Mouse (Mus musculus) kidney, adult 2 months (tissue): ENCODE results near the gene Gfod1. TPM values are rescaled to one million over a fixed set of nuclear protein-coding genes. Genes with fewer than 3 reads are reported as not detected.

ENCODE experiments used
- DNase-seq: peaks from one replicate; pipeline ENCODE4 v3.0.0; 2021
- H3K27ac ChIP-seq: fragments of 200-500 bp; 2 replicates; pipeline ENCODE4 v1.5.1; 2012; ENCODE audit warnings: low read depth, low read length, control low read depth, inconsistent platforms; ENCODE audit not compliant: insufficient read depth
- H3K27me3 ChIP-seq: fragments of 200-500 bp; replicated peaks from 2 replicates; pipeline ENCODE4 v1.6.1; 2012; ENCODE audit warnings: mild to moderate bottlenecking, moderate library complexity, low read length, inconsistent platforms; ENCODE audit not compliant: control insufficient read depth, insufficient read depth
- H3K36me3 ChIP-seq: fragments of 200-500 bp; 2 replicates; pipeline ENCODE4 v1.6.1; 2012; ENCODE audit warnings: mild to moderate bottlenecking, moderate library complexity, low read length, inconsistent platforms; ENCODE audit not compliant: control insufficient read depth, insufficient read depth
- H3K4me1 ChIP-seq: fragments of 200-500 bp; 2 replicates; pipeline ENCODE4 v1.6.1; 2011; ENCODE audit warnings: low read length; ENCODE audit not compliant: control insufficient read depth, insufficient read depth
- H3K4me3 ChIP-seq: fragments of 200-500 bp; 2 replicates; pipeline ENCODE4 v1.5.1; 2011; ENCODE audit warnings: mild to moderate bottlenecking, low read depth, low read length, control low read depth; ENCODE audit not compliant: insufficient read depth
- CTCF ChIP-seq: fragments of 200-500 bp; conservative IDR thresholded peaks from 2 replicates; pipeline ENCODE4 v1.5.1; 2011; ENCODE audit warnings: low read depth, mild to moderate bottlenecking, control low read depth, low read length, moderate library complexity, mixed read lengths; ENCODE audit not compliant: insufficient read depth, insufficient read length
- POLR2A ChIP-seq: fragments of 200-500 bp; IDR thresholded peaks from one replicate; pipeline ENCODE4 v1.6.1; 2011; ENCODE audit warnings: low read depth, low read length, control low read depth
- WGBS: fragments of 180-500 bp; shearing (Covaris S2); methylation state at CpG from one replicate; pipeline ENCODE4 v1.1.7; 2018; 5-methylcytosine and 5-hydroxymethylcytosine counted together
- polyA plus RNA-seq: library from polyadenylated mRNA; depleted of rRNA; stranded (reverse); fragments of >200 nt; gene quantifications from 2 replicates; pipeline ENCODE4 v1.2.3, GENCODE M21; 2012

The Gfod1 gene
- polyA plus RNA-seq, 1 experiment, result 2.0 TPM

GRCm38 (mm10) chr13:43250653-43251052 lies 53.3 kb downstream of the Gfod1 start:
- no peaks in the 10 kb centered on the region for H3K4me1 ChIP-seq
- no peak overlapping the region for H3K4me3 ChIP-seq
- DNase-seq, result no peak
- no peaks in the 10 kb centered on the region for H3K27me3 ChIP-seq
- no peak overlapping the region for H3K27ac ChIP-seq
- WGBS, result 70% methylated on average over 6 of the region's 6 CpGs
- no peaks in the 10 kb centered on the region for H3K36me3 ChIP-seq
- TF ChIP-seq CTCF (no peak), POLR2A (no peak)

DNA sequence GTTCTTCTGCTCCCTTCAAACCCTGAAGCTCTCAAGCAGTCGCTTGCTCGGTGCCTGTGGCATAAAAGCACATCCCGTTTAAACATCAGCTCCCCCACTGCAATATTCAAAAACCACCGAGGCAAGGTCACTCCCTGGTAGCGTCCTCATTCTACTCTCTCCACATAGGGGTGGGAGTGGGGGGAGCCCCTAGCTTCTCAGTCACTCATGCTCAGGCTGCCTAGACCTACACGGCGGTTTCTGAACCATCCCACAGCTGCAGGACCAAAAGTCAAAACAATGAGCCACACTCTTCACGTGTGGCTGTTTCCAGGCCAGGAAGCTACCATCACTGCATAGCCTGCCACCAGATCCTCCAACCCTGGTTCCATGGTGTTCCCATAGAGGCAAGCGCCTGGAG lies 53.9 kb downstream of the Gfod1 start:
- WGBS, result 80% methylated on average over 9 of the region's 9 CpGs
- Histone ChIP-seq H3K4me3 (no peak overlapping the region), H3K27me3 (no peaks in the 10 kb centered on the region), H3K36me3 (no peaks in the 10 kb centered on the region), H3K4me1 (no peaks in the 10 kb centered on the region), H3K27ac (no peak overlapping the region)
- TF ChIP-seq CTCF (no peak), POLR2A (no peak)
- DNase-seq, result no peak

- TF ChIP-seq POLR2A (no peak), CTCF (no peak)
- no peak for DNase-seq
- WGBS, result 95% methylated on average over 6 of the region's 6 CpGs
- Histone ChIP-seq H3K4me3 (no peak overlapping the region), H3K4me1 (no peaks in the 10 kb centered on the region), H3K27ac (no peak overlapping the region), H3K27me3 (no peaks in the 10 kb centered on the region), H3K36me3 (no peaks in the 10 kb centered on the region)
These were observed 55.6 kb downstream of the Gfod1 start for GRCm38 (mm10) chr13:43248381-43248780.

- WGBS, result 97% methylated on average over 4 of the region's 4 CpGs
- no peaks in the 10 kb centered on the region for H3K4me1 ChIP-seq
- no peak overlapping the region for H3K27ac ChIP-seq
- no peak for DNase-seq
- no peaks in the 10 kb centered on the region for H3K36me3 ChIP-seq
- no peaks in the 10 kb centered on the region for H3K27me3 ChIP-seq
- TF ChIP-seq POLR2A, result no peak
- no peak for TF ChIP-seq CTCF
- no peak overlapping the region for H3K4me3 ChIP-seq
These were observed 57.1 kb downstream of the Gfod1 start for GRCm38 (mm10) chr13:43246876-43247275.

GRCm38 (mm10) chr13:43243793-43244192 lies 60.2 kb downstream of the Gfod1 start:
- no peak overlapping the region for H3K4me3 ChIP-seq
- H3K4me1 ChIP-seq, result peaks cover 8% of the 10 kb centered on the region; the same call in 1 of the 2 replicates
- WGBS, result 59% methylated on average over 7 of the region's 7 CpGs
- H3K27me3 ChIP-seq, result no peaks in the 10 kb centered on the region
- no peak overlapping the region for H3K27ac ChIP-seq
- TF ChIP-seq CTCF, result no peak
- TF ChIP-seq POLR2A, result no peak
- H3K36me3 ChIP-seq, result no peaks in the 10 kb centered on the region
- no peak for DNase-seq

DNA sequence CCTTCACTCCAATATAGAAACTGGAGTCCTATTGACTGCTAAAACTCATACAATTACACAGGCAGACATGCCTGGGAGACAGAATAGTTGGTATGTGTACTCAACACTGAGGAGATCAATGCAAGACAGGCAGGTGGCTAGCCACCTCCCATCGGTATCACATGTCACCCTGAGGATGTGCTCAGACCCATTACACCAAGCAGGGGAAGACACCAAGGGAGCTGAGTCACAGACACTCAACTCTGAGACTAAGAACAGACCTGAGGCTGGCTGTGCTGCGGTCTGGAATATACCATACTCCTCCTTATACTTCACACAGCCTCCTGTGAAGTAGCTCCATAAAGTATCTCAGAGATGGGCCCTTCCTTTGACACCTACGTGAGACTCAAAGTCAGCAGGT lies 60.7 kb downstream of the Gfod1 start:
- DNase-seq, result no peak
- Histone ChIP-seq H3K27ac (no peak overlapping the region), H3K4me3 (no peak overlapping the region), H3K36me3 (no peaks in the 10 kb centered on the region), H3K4me1 (peaks cover 8% of the 10 kb centered on the region; the same call in 1 of the 2 replicates), H3K27me3 (no peaks in the 10 kb centered on the region)
- TF ChIP-seq CTCF (no peak), POLR2A (no peak)
- 98% methylated on average over 3 of the region's 3 CpGs for WGBS

DNA sequence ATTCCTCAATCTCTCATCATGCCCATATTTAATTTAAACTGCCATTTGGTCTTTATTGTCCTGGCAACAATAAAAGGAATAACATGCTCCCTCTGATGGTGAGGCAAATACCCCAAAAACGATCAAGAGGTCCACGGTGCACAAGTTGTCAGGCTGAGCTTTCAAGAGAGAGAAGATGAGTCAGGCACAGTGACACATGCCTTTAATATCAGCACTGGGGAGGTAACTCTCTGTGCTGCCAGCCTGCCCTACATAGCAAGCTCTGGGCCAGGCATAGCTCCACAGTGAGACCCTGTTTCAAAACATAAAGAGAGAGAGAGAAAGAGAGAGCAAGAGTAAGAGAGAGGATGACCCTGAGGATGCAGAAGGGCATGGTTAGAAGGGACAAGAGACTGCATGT lies 62.2 kb downstream of the Gfod1 start:
- WGBS, result 85% methylated on average over 2 of the region's 2 CpGs
- DNase-seq, result no peak
- no peaks in the 10 kb centered on the region for H3K27me3 ChIP-seq
- H3K4me3 ChIP-seq, result no peak overlapping the region
- peaks cover 8% of the 10 kb centered on the region; the same call in 1 of the 2 replicates for H3K4me1 ChIP-seq
- TF ChIP-seq CTCF (no peak), POLR2A (no peak)
- H3K27ac ChIP-seq, result no peak overlapping the region
- H3K36me3 ChIP-seq, result no peaks in the 10 kb centered on the region
